Mouse (Mus musculus): ENCODE measurements around the gene Atp4a.

DNA sequence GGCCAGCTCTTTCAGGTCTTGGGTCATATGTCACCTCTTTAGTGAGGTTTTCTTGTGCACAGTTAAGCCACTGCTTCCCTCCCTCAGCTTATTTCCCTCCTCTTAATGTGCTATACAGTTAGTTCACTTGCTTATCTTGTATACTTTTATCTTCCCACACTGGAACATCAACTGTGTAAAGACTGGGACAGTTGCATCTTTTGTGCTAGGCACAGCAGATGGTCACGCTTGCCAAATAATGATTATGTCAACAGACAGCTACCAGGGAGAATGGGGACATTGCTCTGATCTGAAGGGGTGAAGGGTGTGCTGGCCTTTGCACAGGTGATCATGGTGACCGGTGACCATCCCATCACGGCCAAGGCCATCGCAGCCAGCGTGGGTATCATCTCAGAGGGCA lies 7.7 kb downstream of the Atp4a start:
- TF ChIP-seq CTCF (IDR thresholded peaks at IDR 0.05; ENCODE audit: insufficient read depth, low read length) = no peak
- no peak for TF ChIP-seq POLR2A (IDR thresholded peaks at IDR 0.05; ENCODE audit: borderline replicate concordance, extremely low read depth, low read depth, low read length)
